Mouse (Mus musculus): Measurements from ENCODE around the gene Pcbp2.

Pcbp2 gene

GRCm38 (mm10) chr15:102506464-102506830 is 36.1 kb downstream of the Pcbp2 start:
- no peak for DNase-seq (ENCODE audit: low spot score in 2 of 2)

GRCm38 (mm10) chr15:102506864-102507263 is 36.5 kb downstream of the Pcbp2 start:
- DNase-seq (ENCODE audit: low spot score in 2 of 2) = no peak

- no peak for DNase-seq (ENCODE audit: low spot score in 2 of 2)
Observed at GRCm38 (mm10) chr15:102507561-102507960, 37.2 kb downstream of the Pcbp2 start.

- DNase-seq (ENCODE audit: low spot score in 2 of 2) = no peak
Observed at GRCm38 (mm10) chr15:102508336-102508735, 38.0 kb downstream of the Pcbp2 start.

- no peak for DNase-seq (ENCODE audit: low spot score in 2 of 2)
Observed at GRCm38 (mm10) chr15:102510110-102510509, 39.8 kb downstream of the Pcbp2 start.

- DNase-seq (ENCODE audit: low spot score in 2 of 2) = peak; percentile 76 to 79
Observed at GRCm38 (mm10) chr15:102510590-102511284, 40.4 kb downstream of the Pcbp2 start.

GRCm38 (mm10) chr15:102511285-102511833 is 41.0 kb downstream of the Pcbp2 start:
- no peak for DNase-seq (ENCODE audit: low spot score in 2 of 2)

- no peak for DNase-seq (ENCODE audit: low spot score in 2 of 2)
Observed at GRCm38 (mm10) chr15:102512010-102512409, 41.7 kb downstream of the Pcbp2 start.

- no peak for DNase-seq (ENCODE audit: low spot score in 2 of 2)
Observed at GRCm38 (mm10) chr15:102512471-102512870, 42.1 kb downstream of the Pcbp2 start.

- no peak for DNase-seq (ENCODE audit: low spot score in 2 of 2)
Observed at GRCm38 (mm10) chr15:102513004-102513403, 42.7 kb downstream of the Pcbp2 start.

GRCm38 (mm10) chr15:102515261-102515660 is 44.9 kb downstream of the Pcbp2 start:
- DNase-seq (ENCODE audit: low spot score in 2 of 2) = no peak

- no peak for DNase-seq (ENCODE audit: low spot score in 2 of 2)
Observed at GRCm38 (mm10) chr15:102515791-102516190, 45.5 kb downstream of the Pcbp2 start.

- DNase-seq (ENCODE audit: low spot score in 2 of 2) = no peak
Observed at GRCm38 (mm10) chr15:102516293-102516692, 46.0 kb downstream of the Pcbp2 start.

GRCm38 (mm10) chr15:102516728-102517404 is 46.5 kb downstream of the Pcbp2 start, which contains the start of gene Map3k12:
Map3k12 (minus strand) TSS chr15:102517064.
- peak; percentile 75 to 77 for DNase-seq (ENCODE audit: low spot score in 2 of 2)

GRCm38 (mm10) chr15:102517631-102517975 is 47.3 kb downstream of the Pcbp2 start:
- no peak for DNase-seq (ENCODE audit: low spot score in 2 of 2)

GRCm38 (mm10) chr15:102517976-102518858 is 47.9 kb downstream of the Pcbp2 start, which contains the start of gene Tarbp2:
Tarbp2 (plus strand) TSS chr15:102518192.
- DNase-seq (ENCODE audit: low spot score in 2 of 2) = peak; percentile 100

- no peak for DNase-seq (ENCODE audit: low spot score in 2 of 2)
Observed at GRCm38 (mm10) chr15:102518859-102519201, 48.5 kb downstream of the Pcbp2 start.

- DNase-seq (ENCODE audit: low spot score in 2 of 2) = no peak
Observed at GRCm38 (mm10) chr15:102519211-102520141, 49.1 kb downstream of the Pcbp2 start.

- DNase-seq (ENCODE audit: low spot score in 2 of 2) = no peak
Observed at GRCm38 (mm10) chr15:102520416-102520815, 50.1 kb downstream of the Pcbp2 start.

- no peak for DNase-seq (ENCODE audit: low spot score in 2 of 2)
Observed at GRCm38 (mm10) chr15:102521480-102521879, 51.1 kb downstream of the Pcbp2 start.

- DNase-seq (ENCODE audit: low spot score in 2 of 2) = peak; percentile 55 to 69
Observed at GRCm38 (mm10) chr15:102524892-102525485, 54.6 kb downstream of the Pcbp2 start, which contains the start of gene Npff. Npff (minus strand) TSS chr15:102524942.

Data from heart, adult 9 months (tissue).